Mouse (Mus musculus) adrenal gland, adult 8-10 months (tissue): ENCODE results near the gene H2-M5. TPM values are rescaled to one million over a fixed set of nuclear protein-coding genes. Genes with fewer than 3 reads are reported as not detected.
"Not testable (repeated sequence)": the region's sequence is repeated elsewhere in the genome, so short reads cannot be mapped to it uniquely, and the experiment has no call there.

ENCODE experiments used
- DNase-seq: peaks from one replicate; pipeline ENCODE4 v3.0.0; 2022
- total RNA-seq, 4 experiments: library from RNA; stranded (reverse); gene quantifications; 2 replicates each; pipeline ENCODE4 v1.2.4; 2022

H2-M5 gene
- total RNA-seq, 4 experiments from 2014 or later = 0.14 TPM; not detected in 3

- no peak for DNase-seq
Measured at GRCm38 (mm10) chr17:36992336-36993104, 3.2 kb upstream of the H2-M5 start.

GRCm38 (mm10) chr17:36990630-36991029 is 1.3 kb upstream of the H2-M5 start:
- not testable (repeated sequence) for DNase-seq

DNA sequence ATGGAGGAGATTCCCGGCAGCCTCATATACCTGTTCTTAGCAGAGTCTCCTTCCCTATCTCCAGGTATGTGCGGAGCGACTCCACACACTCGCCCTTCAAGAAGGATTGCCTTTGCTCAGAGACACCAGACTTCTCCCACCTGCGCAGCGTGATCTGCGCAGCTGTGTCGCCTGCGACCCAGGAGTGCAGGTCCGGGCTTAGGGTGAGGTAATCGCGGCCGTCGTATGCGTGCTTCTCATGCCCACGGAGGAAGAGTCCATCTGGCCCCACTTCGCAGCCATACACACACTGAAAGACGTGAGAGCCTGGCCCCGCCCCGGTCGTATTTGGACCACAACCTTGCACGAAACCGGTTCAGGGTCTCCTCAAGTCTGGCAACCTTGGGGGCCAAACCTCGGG is 862 bp downstream of the H2-M5 start:
- DNase-seq = no peak

DNA sequence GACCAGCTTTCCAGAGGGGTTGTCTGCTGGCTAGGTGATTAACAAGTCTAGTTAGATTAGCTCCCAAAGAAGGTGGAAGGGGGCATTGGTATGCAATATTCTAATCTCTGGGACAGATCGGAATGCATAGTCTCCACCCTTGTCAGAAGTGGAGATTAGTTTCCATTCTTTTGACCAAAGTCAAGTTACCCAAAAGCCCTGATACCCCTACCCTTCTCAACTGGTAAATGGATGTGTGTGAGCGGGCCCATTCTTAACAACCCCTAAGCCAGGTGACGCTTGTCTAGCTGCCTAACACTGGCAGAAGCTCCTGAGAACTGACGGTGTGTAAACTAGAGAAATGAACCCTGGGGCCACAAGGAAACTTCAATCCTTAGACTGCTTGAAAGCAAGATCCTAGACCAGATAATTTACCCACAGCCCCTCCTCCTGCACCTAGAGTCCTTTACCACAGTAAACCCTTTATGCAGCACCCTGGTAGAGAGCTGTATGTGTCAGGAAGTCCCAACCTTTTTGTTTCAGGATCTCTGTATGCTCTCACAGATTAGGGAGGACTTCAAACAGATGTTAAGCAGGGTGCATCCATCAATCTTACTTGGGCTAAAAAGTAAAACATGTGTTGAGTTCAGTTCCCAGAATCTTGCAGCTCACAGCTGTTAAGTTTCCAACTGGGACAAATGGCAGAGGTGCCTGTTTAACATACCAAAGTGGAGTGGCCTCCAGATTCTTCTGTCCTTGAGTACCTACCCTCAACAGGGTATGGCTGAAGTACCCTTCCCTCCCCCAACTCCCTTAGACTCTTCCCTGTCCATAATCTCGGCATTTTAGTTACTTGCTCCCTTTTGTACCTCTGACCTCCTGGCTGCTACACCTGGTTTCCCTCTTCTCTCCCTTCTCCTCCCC is 6.8 kb downstream of the H2-M5 start:
- DNase-seq = no peak

DNA sequence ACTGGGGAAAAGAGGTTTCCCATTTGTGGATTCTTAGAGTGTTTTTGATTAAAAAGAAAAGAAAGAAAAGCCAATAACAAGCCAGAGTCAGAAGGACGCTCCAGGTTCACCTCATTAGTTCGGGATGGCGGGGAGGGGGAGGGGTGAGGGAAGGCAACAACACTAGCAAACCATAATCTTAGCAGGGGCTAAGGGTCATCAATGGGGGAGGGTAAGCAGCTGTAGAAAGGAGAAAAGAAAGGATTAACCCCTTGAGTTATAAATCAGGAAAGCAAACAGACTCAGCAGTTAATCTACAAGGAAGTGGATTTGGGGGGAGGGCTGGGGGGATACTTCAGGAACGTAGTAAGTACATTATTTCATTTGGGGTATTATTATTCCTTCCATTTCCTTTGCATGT is 7.5 kb downstream of the H2-M5 start:
- DNase-seq = no peak

DNA sequence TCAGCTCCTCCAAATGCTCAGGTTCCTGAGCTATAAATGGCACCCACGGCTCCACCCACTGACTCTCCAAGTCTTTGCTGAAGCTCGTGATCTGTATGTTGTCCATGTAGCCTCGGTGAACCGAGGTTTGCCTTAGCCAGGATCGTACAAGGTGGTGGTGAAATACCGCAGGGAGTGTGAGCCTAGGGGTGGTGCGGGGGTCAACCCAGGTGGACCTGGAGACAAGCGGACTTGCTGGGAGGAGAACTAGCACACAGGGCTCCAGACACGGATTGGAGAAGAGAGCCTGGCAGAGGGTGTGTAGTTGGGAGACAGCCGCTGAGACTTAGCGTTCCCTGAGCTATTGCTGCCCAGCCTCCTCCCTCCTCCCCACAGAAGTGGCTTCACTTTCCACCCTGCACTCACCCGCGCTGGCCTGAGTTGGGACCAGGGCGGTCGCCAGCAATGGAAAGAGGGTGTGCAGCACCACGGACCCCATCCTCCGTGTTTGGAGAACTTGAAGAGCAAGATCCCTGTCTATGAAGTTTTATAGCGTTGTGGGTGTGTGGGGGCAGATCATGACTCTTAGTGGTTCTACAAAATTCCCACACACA is 8.0 kb downstream of the H2-M5 start, which contains the start of gene 2410137M14Rik:
Gene 2410137M14Rik, minus strand, starts transcription at position 17 of the 593 bp plus-strand sequence.
- no peak for DNase-seq

GRCm38 (mm10) chr17:36973271-36973787 is 16.0 kb downstream of the H2-M5 start:
- DNase-seq = no peak

GRCm38 (mm10) chr17:36972791-36973190 is 16.5 kb downstream of the H2-M5 start:
- DNase-seq = no peak

GRCm38 (mm10) chr17:36971172-36971850 is 18.0 kb downstream of the H2-M5 start:
- DNase-seq = no peak

DNA sequence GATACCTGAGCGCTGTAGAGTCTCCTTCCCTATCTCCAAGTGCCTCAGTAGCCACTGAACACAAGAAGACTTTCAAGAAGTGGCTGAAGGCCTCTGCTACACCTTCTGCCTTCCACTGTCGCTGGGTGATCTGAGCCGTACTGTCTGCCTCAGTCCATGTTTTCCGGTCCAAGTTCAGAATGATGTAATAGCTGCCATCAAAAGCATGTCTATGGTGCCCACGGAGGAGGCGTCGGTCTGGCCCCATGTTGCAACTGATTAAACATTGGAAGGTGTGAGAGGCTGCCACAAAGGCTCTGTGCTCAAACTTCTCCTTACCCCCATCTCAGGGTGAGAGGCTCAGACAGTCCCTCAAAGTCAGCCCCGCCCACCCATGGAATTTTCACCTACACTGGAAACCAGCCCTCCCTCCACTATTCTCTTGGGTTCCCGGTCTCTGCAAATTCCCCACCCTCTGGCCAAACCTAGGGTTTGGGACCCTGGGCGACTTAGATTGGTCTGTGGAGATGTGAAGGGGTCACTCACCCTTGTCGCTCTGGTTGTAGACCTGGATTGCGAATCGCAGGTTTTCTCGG is 18.9 kb downstream of the H2-M5 start:
- DNase-seq = no peak

- DNase-seq = no peak
Measured at GRCm38 (mm10) chr17:36966875-36967274, 22.5 kb downstream of the H2-M5 start.

GRCm38 (mm10) chr17:36961125-36961524 is 28.2 kb downstream of the H2-M5 start:
- no peak for DNase-seq

GRCm38 (mm10) chr17:36958884-36959283 is 30.5 kb downstream of the H2-M5 start:
- DNase-seq = no peak

DNA sequence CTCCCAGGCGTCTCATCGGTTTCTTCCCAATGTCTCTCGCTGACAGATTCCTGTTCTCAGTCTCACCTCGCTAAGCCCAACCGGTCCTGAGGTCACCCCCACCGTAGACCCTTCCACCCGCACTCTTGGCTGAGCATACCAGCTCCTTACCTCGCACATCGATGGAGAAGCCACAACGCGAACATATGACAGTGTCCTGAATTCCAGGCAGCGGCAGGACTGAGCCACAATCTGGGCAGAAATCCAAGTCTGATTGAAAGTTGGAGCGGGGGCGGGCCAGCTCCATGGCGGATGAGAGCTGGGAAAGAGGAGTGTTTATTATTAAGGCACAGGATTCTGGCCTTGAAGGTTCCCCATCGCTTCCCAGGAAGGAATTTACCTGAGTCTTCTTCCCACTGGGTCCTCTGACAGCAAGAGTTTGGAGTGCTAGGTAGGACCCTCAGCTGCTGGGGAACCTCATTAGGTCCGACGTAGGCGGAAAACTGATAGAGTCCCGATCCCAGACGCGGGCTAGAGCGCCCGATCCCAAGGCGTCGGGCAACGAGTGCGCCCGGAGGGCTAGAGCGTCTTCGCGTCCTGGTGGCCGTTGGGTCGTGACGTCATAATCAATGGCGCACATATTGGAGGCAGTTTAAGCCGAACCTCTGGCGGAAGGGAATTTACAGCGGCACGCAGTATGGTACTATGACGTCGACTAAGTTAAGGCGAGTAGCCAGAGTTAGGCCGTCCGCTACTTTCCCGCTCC is 31.2 kb downstream of the H2-M5 start, which contains the start of the genes Znrd1 and Znrd1as:
Gene Znrd1, minus strand, starts transcription at position 561 of the 745 bp plus-strand sequence.
Gene Znrd1as, plus strand, starts transcription at position 594 of the 745 bp plus-strand sequence.
- DNase-seq = peak; percentile 94

- no peak for DNase-seq
Measured at GRCm38 (mm10) chr17:36953062-36953461, 36.3 kb downstream of the H2-M5 start.

DNA sequence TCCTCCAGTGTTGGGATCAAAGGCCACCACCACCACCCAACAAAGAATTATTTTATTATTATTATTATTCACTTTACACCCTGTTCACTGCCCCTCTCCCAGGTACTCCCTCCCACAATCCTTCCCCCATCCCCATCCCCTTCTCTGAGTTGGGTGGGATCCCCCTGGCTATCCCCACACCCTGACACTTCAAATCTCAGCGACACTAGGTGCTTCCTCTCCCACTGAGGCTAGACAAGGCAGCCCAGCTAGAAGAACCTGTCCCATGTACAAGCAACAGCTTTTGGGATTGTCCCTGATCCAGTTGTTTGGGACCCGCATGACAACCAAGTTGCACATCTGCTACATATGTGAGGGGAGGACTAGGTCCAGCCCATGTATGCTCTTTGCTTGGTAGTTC is 36.7 kb downstream of the H2-M5 start:
- no peak for DNase-seq

- peak; percentile 97 for DNase-seq
Measured at GRCm38 (mm10) chr17:36950981-36951947, 38.1 kb downstream of the H2-M5 start, which contains the start of gene Ppp1r11. Gene Ppp1r11 (minus strand): TSS chr17:36951741.

DNA sequence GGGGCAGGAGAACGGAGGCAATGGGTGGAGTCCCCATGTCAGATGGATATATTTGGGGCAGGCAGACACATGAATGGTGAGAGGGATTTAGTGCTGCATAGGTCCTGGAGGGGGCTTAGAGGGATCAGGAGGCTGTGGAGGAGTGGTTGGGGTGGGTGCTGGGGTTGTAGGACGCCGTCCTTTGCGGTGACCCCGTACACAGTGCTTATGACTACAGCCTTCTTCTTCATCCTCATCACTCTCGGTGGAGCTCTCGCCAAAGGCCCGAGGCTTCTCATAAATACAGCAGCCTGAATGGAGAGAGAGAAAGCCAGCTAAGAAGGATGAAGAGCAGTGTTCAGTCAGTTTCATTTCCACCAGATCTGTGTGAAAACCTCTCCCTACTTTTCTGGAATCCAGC is 40.1 kb downstream of the H2-M5 start:
- DNase-seq = no peak

GRCm38 (mm10) chr17:36948286-36948685 is 41.1 kb downstream of the H2-M5 start:
- DNase-seq = no peak
